Mouse (Mus musculus) bone marrow, adult 2 months (tissue): ENCODE data around the gene Prph.

Experiments
- CTCF ChIP-seq: fragments of 200-500 bp; IDR thresholded peaks from 2 replicates; pipeline ENCODE4 v1.5.1; 2011; ENCODE audit warnings: low read length, control low read depth; ENCODE audit not compliant: control insufficient read depth, insufficient read depth
- POLR2A ChIP-seq: fragments of 200-500 bp; IDR thresholded peaks from 2 replicates; pipeline ENCODE4 v1.6.1; 2011; ENCODE audit warnings: low read depth, mild to moderate bottlenecking, control low read depth, low read length, borderline replicate concordance; ENCODE audit not compliant: control insufficient read depth

GRCm38 (mm10) chr15:99087253-99088075 lies 32.5 kb downstream of the Prph start, which contains the start of gene C1ql4:
- TF ChIP-seq CTCF (peak; percentile 38; the same call in 1 of the 2 replicates), POLR2A (peak; percentile 31; the same call in 1 of the 2 replicates)
